Mouse (Mus musculus) urinary bladder, adult 18-20 months (tissue): ENCODE results near the gene 9530068E07Rik.
"Not testable (repeated sequence)": the region's sequence is repeated elsewhere in the genome, so short reads cannot be mapped to it uniquely, and the experiment has no call there.

Experiments
- DNase-seq, 2 experiments: peaks; one replicate each; pipeline ENCODE4 v3.0.0; 2022; ENCODE audit warnings: low spot score in 2 of 2, mixed read lengths in 2 of 2

The 9530068E07Rik gene

GRCm38 (mm10) chr11:52395940-52396596 lies at the start of gene 9530068E07Rik:
Gene 9530068E07Rik (plus strand): TSS chr11:52396428.
- DNase-seq = peak; percentile 85 to 87

- DNase-seq = no peak
Observed at GRCm38 (mm10) chr11:52346635-52347005, 49.6 kb upstream of the 9530068E07Rik start.

GRCm38 (mm10) chr11:52348156-52348555 lies 48.1 kb upstream of the 9530068E07Rik start:
- no peak for DNase-seq

GRCm38 (mm10) chr11:52348724-52349123 lies 47.5 kb upstream of the 9530068E07Rik start:
- DNase-seq = no peak

GRCm38 (mm10) chr11:52350924-52351323 lies 45.3 kb upstream of the 9530068E07Rik start:
- no peak for DNase-seq

- no peak for DNase-seq
Observed at GRCm38 (mm10) chr11:52352271-52352670, 44.0 kb upstream of the 9530068E07Rik start.

- DNase-seq = no peak
Observed at GRCm38 (mm10) chr11:52354644-52355043, 41.6 kb upstream of the 9530068E07Rik start.

- no peak for DNase-seq
Observed at GRCm38 (mm10) chr11:52355601-52356000, 40.6 kb upstream of the 9530068E07Rik start.

- not testable (repeated sequence) for DNase-seq
Observed at GRCm38 (mm10) chr11:52357091-52357490, 39.1 kb upstream of the 9530068E07Rik start.

- no peak for DNase-seq
Observed at GRCm38 (mm10) chr11:52358520-52358919, 37.7 kb upstream of the 9530068E07Rik start.

- peak in 1 of 2 experiments; percentile 67 for DNase-seq
Observed at GRCm38 (mm10) chr11:52359686-52360470, 36.4 kb upstream of the 9530068E07Rik start.

GRCm38 (mm10) chr11:52360471-52361277 lies 35.6 kb upstream of the 9530068E07Rik start, which contains the start of gene Vdac1:
Gene Vdac1 (plus strand): TSS chr11:52360860.
- DNase-seq = peak; percentile 78 to 87

GRCm38 (mm10) chr11:52361287-52361921 lies 34.8 kb upstream of the 9530068E07Rik start:
- DNase-seq = peak; percentile 35 to 47

GRCm38 (mm10) chr11:52364376-52364775 lies 31.9 kb upstream of the 9530068E07Rik start:
- DNase-seq = no peak

- no peak for DNase-seq
Observed at GRCm38 (mm10) chr11:52365143-52365542, 31.1 kb upstream of the 9530068E07Rik start.

GRCm38 (mm10) chr11:52366358-52366757 lies 29.9 kb upstream of the 9530068E07Rik start:
- no peak for DNase-seq

- DNase-seq = no peak
Observed at GRCm38 (mm10) chr11:52368176-52368985, 27.8 kb upstream of the 9530068E07Rik start.

- DNase-seq = no peak
Observed at GRCm38 (mm10) chr11:52369252-52370134, 26.7 kb upstream of the 9530068E07Rik start.

- no peak for DNase-seq
Observed at GRCm38 (mm10) chr11:52370135-52370452, 26.1 kb upstream of the 9530068E07Rik start.

- no peak for DNase-seq
Observed at GRCm38 (mm10) chr11:52370538-52370937, 25.7 kb upstream of the 9530068E07Rik start.
